Mouse (Mus musculus) embryo, embryonic 11.5 days (tissue): ENCODE results near the gene Eml6.
"Not testable (repeated sequence)": the region's sequence is repeated elsewhere in the genome, so short reads cannot be mapped to it uniquely, and the experiment has no call there.

Experiments used
- DNase-seq: peaks from one replicate; pipeline ENCODE4 v3.0.0-alpha.2; 2012; ENCODE audit warnings: low read depth, low spot score

The Eml6 gene

DNA sequence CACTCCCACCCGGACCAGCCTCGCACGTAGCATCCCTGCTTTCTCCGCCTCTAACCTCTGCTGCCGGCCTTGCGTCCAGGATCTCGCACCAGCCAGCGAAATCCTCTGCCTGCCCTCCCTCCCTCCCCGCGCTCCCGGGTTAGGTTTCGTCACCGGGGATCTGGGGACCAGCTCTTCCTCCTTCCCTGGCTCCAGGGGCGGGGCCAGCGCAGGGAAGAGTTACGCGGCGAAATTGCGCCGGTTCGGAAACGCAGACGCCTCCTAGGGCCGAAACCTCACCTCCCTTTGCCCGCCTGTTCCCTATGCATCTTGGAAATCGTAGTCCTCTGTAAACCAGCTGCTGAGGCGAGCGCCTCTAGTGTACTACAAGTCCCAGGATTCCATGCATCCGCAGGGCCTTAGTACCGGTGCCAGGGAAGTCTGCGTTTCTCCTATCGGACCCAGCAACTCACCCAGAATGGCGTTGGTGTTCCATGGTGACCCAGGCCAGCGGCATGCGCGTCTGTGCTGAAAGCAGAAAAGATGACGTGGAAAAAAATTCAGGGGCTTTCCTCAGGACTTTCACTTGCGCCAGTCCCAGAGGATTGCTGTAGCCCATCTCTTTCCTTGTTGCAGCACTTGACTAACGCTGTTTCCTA lies at the start of gene Eml6:
Gene Eml6 (minus strand): TSS at position 199 of the 638 bp plus-strand sequence.
- peak; percentile 96 for DNase-seq

DNA sequence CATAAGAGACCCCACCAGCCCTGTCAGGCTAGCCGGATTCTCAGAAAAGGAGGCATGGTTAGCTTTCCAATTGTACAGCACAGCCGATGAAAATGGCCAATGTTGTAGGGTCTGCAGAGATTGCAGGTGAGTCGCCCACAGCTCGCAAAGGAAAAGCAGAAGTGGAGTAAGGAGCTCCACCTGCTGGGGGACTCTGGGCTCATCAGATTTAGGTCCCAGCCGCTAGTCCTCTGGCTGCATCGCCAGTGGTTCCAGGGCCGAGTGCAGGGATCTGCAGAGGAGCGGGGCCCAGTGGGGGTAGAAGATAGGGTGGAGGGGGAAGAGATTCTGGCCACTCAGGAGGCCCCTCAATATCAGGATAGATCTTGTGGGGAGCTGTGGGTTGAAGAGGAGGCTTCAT lies 31.5 kb upstream of the Eml6 start:
- peak; percentile 2 for DNase-seq

DNA sequence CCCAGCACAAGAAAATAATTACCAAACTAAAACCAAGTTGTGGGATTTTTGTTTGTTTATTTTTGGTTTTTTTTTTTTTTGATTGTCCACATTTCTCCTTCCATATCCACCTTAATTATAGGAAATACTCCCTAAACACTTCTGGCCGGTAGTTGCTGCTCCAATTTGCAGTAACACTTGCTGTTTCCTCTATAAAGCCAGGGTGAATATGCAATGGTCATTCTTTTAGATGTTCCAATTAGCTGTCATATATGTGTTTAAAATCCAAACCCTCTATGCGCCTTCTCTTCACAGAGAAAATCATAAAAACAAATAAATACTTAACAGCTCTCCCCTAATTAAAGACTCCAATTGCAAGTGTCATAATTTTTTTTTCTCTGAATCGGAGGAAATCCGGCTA lies 689 bp downstream of the Eml6 start:
- no peak for DNase-seq

- no peak for DNase-seq
These were observed 1.4 kb downstream of the Eml6 start for GRCm38 (mm10) chr11:30024261-30025071.

- no peak for DNase-seq
These were observed 39.6 kb downstream of the Eml6 start for GRCm38 (mm10) chr11:29986257-29986656.

- DNase-seq: no peak
These were observed 57.0 kb downstream of the Eml6 start for GRCm38 (mm10) chr11:29968874-29969273.

DNA sequence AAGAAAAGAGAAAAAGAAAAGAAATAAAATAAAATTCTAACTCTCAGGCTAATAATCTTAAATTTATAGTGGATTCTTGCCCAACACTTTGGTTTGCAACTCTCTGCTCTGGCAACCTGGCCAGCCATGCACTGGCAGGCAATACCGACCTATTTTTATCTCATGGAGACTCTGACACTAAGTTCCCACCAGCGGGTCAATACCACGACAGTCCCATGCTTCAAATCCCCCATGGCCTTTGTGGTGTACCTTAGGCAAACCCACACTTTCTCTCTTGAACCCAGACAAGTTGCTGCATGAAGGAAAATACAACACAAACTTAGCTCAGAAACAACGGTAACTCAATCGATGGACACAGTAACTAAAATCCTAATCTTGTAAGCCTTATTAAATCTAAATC lies 66.5 kb downstream of the Eml6 start:
- no peak for DNase-seq

GRCm38 (mm10) chr11:29944661-29945060 lies 81.2 kb downstream of the Eml6 start:
- no peak for DNase-seq

- no peak for DNase-seq
These were observed 101.5 kb downstream of the Eml6 start for GRCm38 (mm10) chr11:29924332-29924731.

- no peak for DNase-seq
These were observed 102.0 kb downstream of the Eml6 start for GRCm38 (mm10) chr11:29923851-29924250.

GRCm38 (mm10) chr11:29913180-29913579 lies 112.7 kb downstream of the Eml6 start:
- no peak for DNase-seq

- DNase-seq: no peak
These were observed 116.5 kb downstream of the Eml6 start for GRCm38 (mm10) chr11:29909330-29909729.

DNA sequence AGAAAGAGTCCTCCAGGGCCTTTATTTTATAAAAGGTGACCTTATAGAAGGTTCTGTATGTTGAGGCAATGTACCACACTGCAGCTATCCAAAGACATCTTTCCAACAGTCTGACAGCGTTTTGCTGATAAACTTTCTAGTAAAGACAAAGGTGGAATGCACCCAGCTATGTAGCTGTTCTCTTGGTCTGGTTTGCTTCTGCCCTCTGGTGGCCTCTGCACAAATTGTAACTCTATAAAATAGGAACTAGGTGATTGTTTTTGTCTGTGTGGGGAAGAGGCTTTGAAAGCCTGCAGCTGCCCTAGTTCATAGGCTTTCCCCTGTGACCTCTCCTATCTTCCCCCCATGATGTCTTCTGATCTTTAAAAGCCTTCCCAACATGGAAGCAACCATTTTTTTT lies 140.7 kb downstream of the Eml6 start:
- DNase-seq: peak; percentile 54

GRCm38 (mm10) chr11:29884355-29884754 lies 141.5 kb downstream of the Eml6 start:
- no peak for DNase-seq

DNA sequence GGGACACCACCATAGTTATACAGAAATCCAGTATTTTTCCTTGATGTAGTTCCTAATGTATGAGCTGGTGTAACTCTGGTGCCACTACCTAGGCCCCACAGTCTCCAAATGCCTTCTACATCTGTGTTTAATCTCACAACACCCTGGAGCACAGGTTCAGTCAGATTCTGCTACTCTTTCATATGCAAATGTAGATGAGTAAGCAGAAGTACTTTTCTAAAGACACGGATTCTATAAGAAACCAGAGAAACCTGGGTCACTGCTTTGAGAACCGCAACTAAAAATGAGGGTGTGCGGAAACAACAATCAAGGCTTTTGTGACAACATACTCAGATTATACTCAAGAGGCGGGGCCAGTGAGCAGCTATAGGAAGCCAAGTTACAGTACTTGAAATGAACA lies 142.8 kb downstream of the Eml6 start:
- DNase-seq: no peak

GRCm38 (mm10) chr11:29879641-29880040 lies 146.2 kb downstream of the Eml6 start:
- DNase-seq: no peak

DNA sequence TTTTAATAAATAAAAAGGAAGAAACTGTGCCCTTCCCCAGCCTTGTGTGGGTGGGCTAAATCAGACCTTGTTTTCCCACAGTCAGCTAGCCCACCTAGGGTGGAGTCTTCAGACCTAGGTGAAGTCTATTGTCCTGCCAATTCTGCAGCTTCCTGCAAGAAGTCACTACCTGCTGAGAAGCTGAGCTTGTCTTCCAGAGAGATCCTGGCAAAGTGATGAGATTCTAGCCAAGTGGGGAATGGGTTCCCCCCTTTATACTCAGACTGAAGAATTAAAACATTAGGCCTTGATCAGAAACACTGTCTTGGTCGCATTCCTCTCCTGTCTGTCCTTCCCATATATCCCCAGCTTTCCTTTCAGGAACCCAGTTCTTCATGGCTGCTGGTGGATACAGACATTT lies 147.9 kb downstream of the Eml6 start:
- DNase-seq: no peak

GRCm38 (mm10) chr11:29877280-29877679 lies 148.6 kb downstream of the Eml6 start:
- DNase-seq: no peak

GRCm38 (mm10) chr11:29874781-29875180 lies 151.1 kb downstream of the Eml6 start:
- not testable (repeated sequence) for DNase-seq

GRCm38 (mm10) chr11:29870174-29870573 lies 155.7 kb downstream of the Eml6 start:
- DNase-seq: no peak

DNA sequence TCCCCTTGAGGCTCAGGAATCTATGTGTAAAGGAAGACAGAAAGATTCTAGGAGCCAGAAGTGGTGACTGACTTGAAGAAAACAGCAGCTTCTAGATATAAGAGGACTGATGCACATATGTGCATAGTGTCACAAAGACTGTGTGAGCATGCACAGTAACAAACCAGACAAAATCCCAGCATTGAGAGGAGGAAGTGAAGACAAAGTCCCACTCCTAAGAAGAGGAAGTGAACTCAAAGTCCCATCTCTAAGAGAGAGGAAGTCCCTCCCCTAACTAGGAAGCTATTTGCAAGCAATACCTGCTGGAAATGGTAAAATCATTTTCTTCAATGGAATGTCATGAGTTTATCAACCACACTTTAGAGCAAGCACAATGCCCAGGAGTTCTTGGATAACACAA lies 161.6 kb downstream of the Eml6 start:
- no peak for DNase-seq

- DNase-seq: peak; percentile 16
These were observed 164.0 kb downstream of the Eml6 start for GRCm38 (mm10) chr11:29861750-29862397.

GRCm38 (mm10) chr11:29861040-29861439 lies 164.8 kb downstream of the Eml6 start:
- DNase-seq: no peak
